12 mouse cellular contexts compared by ENCODE assay signal in the genomic region with DNA sequence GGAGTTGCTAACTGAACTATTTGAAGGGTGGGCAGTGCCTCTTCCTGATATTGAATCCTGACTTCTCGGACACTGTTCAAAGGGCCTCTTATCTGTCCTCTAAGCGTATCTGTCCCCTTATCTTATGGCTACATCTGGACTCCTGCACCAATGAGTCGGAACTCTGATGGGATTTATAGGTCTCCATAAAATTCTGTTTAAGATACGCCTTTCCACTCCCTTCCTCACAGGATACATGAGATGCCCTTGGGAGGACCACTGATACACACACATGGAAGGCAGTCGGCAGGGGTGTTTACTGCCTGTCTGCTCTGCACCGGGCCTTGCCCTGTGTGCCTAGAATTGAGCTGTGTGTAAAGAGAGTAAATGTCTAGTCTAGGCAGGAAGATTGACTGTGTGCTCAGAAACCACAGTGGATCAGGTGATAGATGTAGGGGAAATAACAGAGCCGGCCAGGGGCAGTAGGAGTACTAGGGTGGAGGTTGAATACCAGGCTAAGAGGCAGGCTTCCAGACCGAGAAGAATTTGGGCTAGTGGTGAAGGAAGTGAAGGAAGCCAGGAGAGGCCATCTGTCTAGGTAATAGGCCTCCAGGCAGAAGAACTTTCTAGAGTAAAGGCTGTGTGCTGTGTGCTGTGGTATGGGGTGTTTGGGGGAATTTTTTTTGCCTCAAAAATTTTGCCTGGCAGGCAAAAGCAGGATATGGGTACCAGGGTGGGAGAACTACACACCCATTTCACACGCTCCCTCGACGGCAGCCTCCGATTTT. TPM values are rescaled to one million over a fixed set of nuclear protein-coding genes. Genes with fewer than 3 reads are reported as not detected.
DNase-seq lines count a peak whose midpoint lies in the region; ATAC-seq and TF ChIP-seq lines count a peak whose summit lies in the region.
"Had no signal": no experiment of that assay in that cellular context is flagged by ENCODE, and none has a peak within 500 bp of the region (broad histone marks: within the 10 kb centered on the region; RNA-seq: fewer than 3 reads in every experiment).

No protein-coding gene starts in this region.

- no peak for DNase-seq in hindbrain, embryonic 14.5 days (ENCODE audit: low spot score)
- peak; percentile 8 for DNase-seq in MEL (ENCODE audit: low read depth, low spot score)
- DNase-seq in right cerebral cortex, postnatal 36 days (ENCODE audit: low spot score in 2 of 2): no peak
- no peak for DNase-seq in left cerebral cortex, postnatal 36 days (ENCODE audit: low spot score in 2 of 2)
- DNase-seq: thymus, postnatal 4 days had no signal

- no peak for ATAC-seq in hindbrain, embryonic 13.5 days (ENCODE audit: low FRiP score)
- ATAC-seq in hindbrain, embryonic 14.5 days (ENCODE audit: low FRiP score): no peak
- ATAC-seq in embryonic facial prominence, embryonic 12.5 days (ENCODE audit: insufficient number of reproducible peaks, insufficient read depth, low FRiP score, low TSS enrichment): no peak
- ATAC-seq in limb, embryonic 12.5 days (ENCODE audit: insufficient number of reproducible peaks, insufficient read depth, low FRiP score, low TSS enrichment, low read depth): no peak; the same call in 1 of the 2 replicates
- ATAC-seq: forebrain, embryonic 16.5 days had no signal

- TF ChIP-seq POLR2A in MEL (IDR thresholded peaks at IDR 0.05; ENCODE audit: control insufficient read depth in 1 of 2, insufficient read depth in 1 of 2, low read depth in 1 of 2, low read length in 2 of 2, poor library complexity in 1 of 2): no peak

- no peak overlapping the region for H3K9ac ChIP-seq in hindbrain, embryonic 13.5 days
- H3K9ac ChIP-seq in hindbrain, embryonic 14.5 days: no peak overlapping the region
- H3K9ac ChIP-seq in MEL (ENCODE audit: control insufficient read depth, low read depth, low read length, poor library complexity, severe bottlenecking): no peak overlapping the region
- H3K9ac ChIP-seq in embryonic facial prominence, embryonic 12.5 days: no peak overlapping the region
- no peak overlapping the region for H3K9ac ChIP-seq in limb, embryonic 12.5 days (replicated peaks)

- H3K9me3 ChIP-seq in hindbrain, embryonic 13.5 days: no peaks in the 10 kb centered on the region
- H3K9me3 ChIP-seq in hindbrain, embryonic 14.5 days (ENCODE audit: control insufficient read depth, low read length): no peaks in the 10 kb centered on the region
- H3K9me3 ChIP-seq in MEL (replicated peaks; ENCODE audit: insufficient read depth, low read length): no peaks in the 10 kb centered on the region
- no peaks in the 10 kb centered on the region for H3K9me3 ChIP-seq in embryonic facial prominence, embryonic 12.5 days
- 0 out of 2 replicates have a peak, but pooled peaks cover 5% of the 10 kb centered on the region for H3K9me3 ChIP-seq in limb, embryonic 12.5 days

- intact Hi-C loops in left cerebral cortex, postnatal 36 days (cut with DNase I): no loop called here

- H3K36me3 ChIP-seq in hindbrain, embryonic 13.5 days: no peaks in the 10 kb centered on the region
- H3K36me3 ChIP-seq in hindbrain, embryonic 14.5 days (replicated peaks; ENCODE audit: control insufficient read depth, insufficient read depth): no peaks in the 10 kb centered on the region
- peaks cover 0 to 2% of the 10 kb centered on the region in 2 experiments; a peak in 2 of 4 replicates for H3K36me3 ChIP-seq in MEL (ENCODE audit: control insufficient read depth in 1 of 2, insufficient read depth in 2 of 2, low read length in 2 of 2)
- no peaks in the 10 kb centered on the region for H3K36me3 ChIP-seq in embryonic facial prominence, embryonic 12.5 days
- no peaks in the 10 kb centered on the region for H3K36me3 ChIP-seq in limb, embryonic 12.5 days

- no peaks in the 10 kb centered on the region for H3K27me3 ChIP-seq in hindbrain, embryonic 13.5 days
- H3K27me3 ChIP-seq in hindbrain, embryonic 14.5 days (ENCODE audit: control insufficient read depth, insufficient read depth, low read length): no peaks in the 10 kb centered on the region
- H3K27me3 ChIP-seq in MEL (ENCODE audit: control insufficient read depth in 1 of 2, insufficient read depth in 2 of 2, low read length in 2 of 2): no peaks in the 10 kb centered on the region
- H3K27me3 ChIP-seq in embryonic facial prominence, embryonic 12.5 days: no peaks in the 10 kb centered on the region
- H3K27me3 ChIP-seq in limb, embryonic 12.5 days: no peaks in the 10 kb centered on the region

- no peak for TF ChIP-seq CTCF in MEL (IDR thresholded peaks at IDR 0.05 in 2 of 3, conservative IDR thresholded peaks at IDR 0.05 in 1 of 3; ENCODE audit: control insufficient read depth in 1 of 3, insufficient read depth in 1 of 3, low read depth in 2 of 3, low read length in 3 of 3, poor library complexity in 1 of 3, severe bottlenecking in 1 of 3)

- H3K4me2 ChIP-seq in hindbrain, embryonic 13.5 days: no peak overlapping the region
- H3K4me2 ChIP-seq in hindbrain, embryonic 14.5 days (replicated peaks): no peak overlapping the region
- H3K4me2 ChIP-seq in embryonic facial prominence, embryonic 12.5 days (replicated peaks): no peak overlapping the region
- H3K4me2 ChIP-seq in limb, embryonic 12.5 days: no peak overlapping the region
- H3K4me2 ChIP-seq: liver, embryonic 11.5 days had no signal

- TF ChIP-seq EP300 in MEL (IDR thresholded peaks at IDR 0.05; ENCODE audit: low read depth in 1 of 2, low read length in 2 of 2): no peak

- H3K4me1 ChIP-seq in hindbrain, embryonic 13.5 days (replicated peaks): peaks cover 17% of the 10 kb centered on the region
- no peaks in the 10 kb centered on the region for H3K4me1 ChIP-seq in hindbrain, embryonic 14.5 days (replicated peaks; ENCODE audit: control insufficient read depth, insufficient read depth, low read length)
- H3K4me1 ChIP-seq in MEL (ENCODE audit: control insufficient read depth in 1 of 2, insufficient read depth in 2 of 2, low read length in 2 of 2): peaks cover 6 to 8% of the 10 kb centered on the region in 2 experiments
- peaks cover 12% of the 10 kb centered on the region; the same call in 1 of the 2 replicates for H3K4me1 ChIP-seq in embryonic facial prominence, embryonic 12.5 days
- peaks cover 42% of the 10 kb centered on the region for H3K4me1 ChIP-seq in limb, embryonic 12.5 days (replicated peaks)

- no peaks in the 10 kb centered on the region for H3K79me2 ChIP-seq in MEL (ENCODE audit: control insufficient read depth, insufficient read depth, low read length, poor library complexity)

- H3K27ac ChIP-seq in hindbrain, embryonic 13.5 days: 0 out of 2 replicates have a peak overlapping the region, but pooled peaks have one; percentile 44
- H3K27ac ChIP-seq in hindbrain, embryonic 14.5 days: no peak overlapping the region; the same call in 1 of the 2 replicates
- H3K27ac ChIP-seq in MEL (ENCODE audit: control insufficient read depth, low read depth, low read length): no peak overlapping the region
- H3K27ac ChIP-seq in embryonic facial prominence, embryonic 12.5 days: peak overlapping the region; percentile 78
- H3K27ac ChIP-seq in limb, embryonic 12.5 days: peak overlapping the region; percentile 91

- 85% methylated on average over 12 of the region's 12 CpGs for WGBS in hindbrain, embryonic 13.5 days
- 86% methylated on average over 12 of the region's 12 CpGs for WGBS in hindbrain, embryonic 14.5 days
- 54% methylated on average over 12 of the region's 12 CpGs for WGBS in embryonic facial prominence, embryonic 12.5 days
- 44% methylated on average over 12 of the region's 12 CpGs for WGBS in limb, embryonic 12.5 days

- H3K4me3 ChIP-seq in hindbrain, embryonic 13.5 days: no peak overlapping the region
- no peak overlapping the region for H3K4me3 ChIP-seq in hindbrain, embryonic 14.5 days (replicated peaks; ENCODE audit: low read length)
- H3K4me3 ChIP-seq in MEL (ENCODE audit: control insufficient read depth in 1 of 2, insufficient read depth in 1 of 2, low read depth in 2 of 2, low read length in 2 of 2): no peak overlapping the region
- H3K4me3 ChIP-seq in embryonic facial prominence, embryonic 12.5 days: no peak overlapping the region
- no peak overlapping the region for H3K4me3 ChIP-seq in limb, embryonic 12.5 days (replicated peaks)

- no peak for TF ChIP-seq RAD21 in MEL (IDR thresholded peaks at IDR 0.05; ENCODE audit: low read depth, low read length)

TF ChIP-seq in MEL, 35 proteins besides CTCF, POLR2A, EP300 and RAD21:
- TF ChIP-seq GATA1 (IDR thresholded peaks at IDR 0.05; ENCODE audit: low read depth, low read length): peak; percentile 45
- no peak for TF ChIP-seq GABPA (IDR thresholded peaks at IDR 0.05; ENCODE audit: low read depth, low read length)

RNA-seq across cellular contexts. Expression of a gene that starts 4.9 kb away (rescaled TPM):
- polyA plus RNA-seq in hindbrain, embryonic 13.5 days (2015; fragmentation: Nextera tagmentation; extraction: Ambion mirVana): 0.71 and 1.1 TPM in 2 replicates
- 0.78 and 0.96 TPM in 2 replicates for polyA plus RNA-seq in hindbrain, embryonic 14.5 days (2014; fragmentation: Nextera tagmentation; extraction: Ambion mirVana)
- total RNA-seq in MEL (2012; rRNA removed): not detected in 2 replicates
- polyA plus RNA-seq in MEL (2012; ENCODE audit: insufficient read depth in 1 of 2, insufficient read length in 2 of 2, low read depth in 1 of 2, low replicate concordance in 2 of 2, missing spikeins in 1 of 2): not detected
- polyA plus RNA-seq in embryonic facial prominence, embryonic 12.5 days (2016; fragmentation: Nextera tagmentation; extraction: Ambion mirVana): 0.22 and 0.29 TPM in 2 replicates
- 0.40 and 0.64 TPM in 2 replicates for polyA plus RNA-seq in limb, embryonic 12.5 days (2016; fragmentation: Nextera tagmentation; extraction: Ambion mirVana)
- total RNA-seq in left cerebral cortex, postnatal 36 days (2021): not detected
- total RNA-seq: megakaryocyte, adult 5-6 weeks had no signal

RNA-seq across cellular contexts. Expression of a gene that starts 33.1 kb away (rescaled TPM):
- polyA plus RNA-seq in hindbrain, embryonic 13.5 days (2015; fragmentation: Nextera tagmentation; extraction: Ambion mirVana): not detected in 2 replicates
- 0.16 and 0.17 TPM in 2 replicates for polyA plus RNA-seq in hindbrain, embryonic 14.5 days (2014; fragmentation: Nextera tagmentation; extraction: Ambion mirVana)
- total RNA-seq in MEL (2012; rRNA removed): not detected in 2 replicates
- polyA plus RNA-seq in MEL (2012; ENCODE audit: insufficient read depth in 1 of 2, insufficient read length in 2 of 2, low read depth in 1 of 2, low replicate concordance in 2 of 2, missing spikeins in 1 of 2): not detected
- 0.22 and 0.33 TPM in 2 replicates for polyA plus RNA-seq in embryonic facial prominence, embryonic 12.5 days (2016; fragmentation: Nextera tagmentation; extraction: Ambion mirVana)
- polyA plus RNA-seq in limb, embryonic 12.5 days (2016; fragmentation: Nextera tagmentation; extraction: Ambion mirVana): 0.14 and 0.33 TPM in 2 replicates
- total RNA-seq in left cerebral cortex, postnatal 36 days (2021): not detected
- total RNA-seq: heart, postnatal 25 days; megakaryocyte, adult 5-6 weeks had no signal
- polyA plus RNA-seq: forebrain, embryonic 16.5 days; liver, embryonic 11.5 days had no signal

RNA-seq across cellular contexts. Expression of a gene that starts 49.7 kb away (rescaled TPM):
- 13.3 and 14.2 TPM in 2 replicates for polyA plus RNA-seq in hindbrain, embryonic 13.5 days (2015; fragmentation: Nextera tagmentation; extraction: Ambion mirVana)
- polyA plus RNA-seq in hindbrain, embryonic 14.5 days (2014; fragmentation: Nextera tagmentation; extraction: Ambion mirVana): 12.2 and 13.7 TPM in 2 replicates
- total RNA-seq in MEL (2012; rRNA removed): 9.2 and 9.8 TPM in 2 replicates
- 10 to 100 TPM in 1 of 2 experiments, not detected in 1; 12.0 TPM for polyA plus RNA-seq in MEL (2012; ENCODE audit: insufficient read depth in 1 of 2, insufficient read length in 2 of 2, low read depth in 1 of 2, low replicate concordance in 2 of 2, missing spikeins in 1 of 2)
- 23.8 and 26.3 TPM in 2 replicates for polyA plus RNA-seq in embryonic facial prominence, embryonic 12.5 days (2016; fragmentation: Nextera tagmentation; extraction: Ambion mirVana)
- 51.1 and 53.5 TPM in 2 replicates for polyA plus RNA-seq in limb, embryonic 12.5 days (2016; fragmentation: Nextera tagmentation; extraction: Ambion mirVana)
- 1 to 10 TPM; 7.1 to 9.0 TPM for total RNA-seq in left cerebral cortex, postnatal 36 days (2021)

Comparison
In these comparisons a context has a peak if more than half of its experiments do, and no peak if none do; other contexts are left out.
1. H3K27ac ChIP-seq: peak in hindbrain, embryonic 13.5 days (single experiment), embryonic facial prominence, embryonic 12.5 days (single experiment) and limb, embryonic 12.5 days (single experiment); none in hindbrain, embryonic 14.5 days (single experiment) and MEL (single experiment).